Mouse (Mus musculus): ENCODE data around the gene Pabpn1l.

Gene Pabpn1l

DNA sequence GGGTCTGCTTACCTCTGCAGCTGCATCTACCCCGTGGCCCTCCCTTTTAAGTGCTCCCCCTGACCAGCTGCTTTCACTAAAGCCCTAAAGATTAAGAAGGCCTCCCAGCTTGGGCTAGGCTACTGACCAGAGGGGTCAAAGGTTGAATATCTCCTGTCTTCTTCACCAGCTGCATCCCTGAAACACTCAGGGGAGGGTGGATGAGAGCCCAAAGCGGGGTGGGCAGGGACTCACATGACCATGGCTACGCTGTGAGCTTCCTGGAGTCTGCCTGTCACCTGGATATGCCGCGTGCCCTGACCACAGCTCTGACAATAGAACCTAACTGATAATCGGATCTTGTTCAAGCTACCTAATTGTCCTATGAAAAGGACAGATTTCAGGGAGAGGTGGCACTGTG, at the start of gene Pabpn1l:
TSS of gene Pabpn1l (minus strand) at position 13 of the 400 bp plus-strand sequence.
- DNase-seq (ENCODE audit: low read depth, low spot score), result no peak

DNA sequence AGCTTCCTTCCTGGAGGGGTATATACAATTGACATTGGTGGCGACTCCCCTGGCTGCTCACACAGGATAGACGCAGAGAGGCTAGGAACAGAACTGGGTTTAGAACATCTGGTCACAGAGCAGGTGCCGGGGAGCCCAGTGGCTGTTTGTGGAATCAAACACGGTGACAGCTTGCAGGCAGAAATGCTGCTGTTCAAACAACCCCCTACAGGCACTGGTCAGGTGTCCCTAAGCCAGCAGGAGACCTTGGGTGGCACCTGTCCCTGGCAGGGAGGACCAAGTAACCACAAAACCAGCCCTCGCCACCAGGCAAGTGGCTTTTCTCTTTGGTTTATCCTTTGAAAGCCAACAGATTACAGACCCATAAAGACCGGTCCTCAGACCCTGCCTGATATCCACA, 49.4 kb upstream of the Pabpn1l start:
- DNase-seq (ENCODE audit: low read depth, low spot score), result no peak

DNA sequence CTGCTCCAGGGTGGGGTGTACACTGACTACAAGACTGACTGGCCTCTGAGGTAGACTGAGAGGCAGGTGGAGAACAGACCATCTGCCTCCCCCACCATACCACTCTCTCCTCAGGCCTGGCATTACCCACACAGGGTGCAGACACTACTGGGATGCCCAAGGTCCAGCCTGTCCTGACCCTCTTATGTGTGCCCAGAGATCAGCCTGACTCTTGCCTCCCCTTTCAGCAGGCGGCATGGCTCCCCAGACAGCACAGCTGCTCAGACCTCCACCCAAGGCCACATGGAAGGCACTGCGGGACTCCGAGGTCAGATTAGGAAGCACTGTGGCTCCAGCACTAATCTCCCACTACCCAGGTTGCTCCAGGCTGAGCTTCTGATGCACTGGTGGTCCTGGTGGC, 48.2 kb upstream of the Pabpn1l start:
- no peak for DNase-seq (ENCODE audit: low read depth, low spot score)

GRCm38 (mm10) chr8:122670001-122670400, 47.5 kb upstream of the Pabpn1l start:
- DNase-seq (ENCODE audit: low read depth, low spot score), result no peak

GRCm38 (mm10) chr8:122669370-122669769, 46.8 kb upstream of the Pabpn1l start:
- DNase-seq (ENCODE audit: low read depth, low spot score), result no peak

GRCm38 (mm10) chr8:122667854-122668253, 45.3 kb upstream of the Pabpn1l start:
- no peak for DNase-seq (ENCODE audit: low read depth, low spot score)

GRCm38 (mm10) chr8:122666827-122667226, 44.3 kb upstream of the Pabpn1l start:
- DNase-seq (ENCODE audit: low read depth, low spot score), result peak; percentile 82

- DNase-seq (ENCODE audit: low read depth, low spot score), result no peak
These were observed 43.8 kb upstream of the Pabpn1l start for GRCm38 (mm10) chr8:122666338-122666764.

DNA sequence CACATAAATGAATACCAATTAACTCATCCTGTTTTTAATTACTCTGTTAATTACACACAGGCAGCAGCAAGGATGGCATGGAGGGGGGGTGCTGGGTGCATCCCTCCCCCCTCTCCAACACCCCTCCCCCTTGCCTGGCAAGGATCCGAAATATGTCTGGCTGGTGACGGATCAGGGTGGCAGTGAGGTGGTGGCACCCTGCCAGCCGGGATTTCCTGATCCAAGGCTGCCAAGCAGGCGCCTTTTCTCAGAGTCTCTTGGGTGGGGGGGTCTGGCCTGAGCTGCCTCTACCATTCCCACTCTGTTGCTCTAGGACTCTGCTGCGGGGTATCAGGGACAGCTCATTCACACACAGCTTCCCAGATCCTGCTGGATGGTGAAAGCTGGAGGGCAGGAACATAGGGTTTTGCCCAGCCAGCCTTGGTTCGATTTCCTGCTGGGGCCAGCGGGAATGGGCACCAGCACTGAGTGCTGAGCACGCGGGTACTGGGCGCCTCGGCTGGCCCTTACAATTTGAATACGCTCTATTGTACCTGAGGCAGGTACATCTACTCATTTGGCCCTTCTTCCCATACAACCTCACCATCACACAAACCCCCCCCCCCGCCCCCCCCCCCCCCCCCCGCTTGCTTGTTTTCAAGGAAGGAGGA, 43.3 kb upstream of the Pabpn1l start:
- no peak for DNase-seq (ENCODE audit: low read depth, low spot score)

GRCm38 (mm10) chr8:122665221-122665620, 42.7 kb upstream of the Pabpn1l start:
- no peak for DNase-seq (ENCODE audit: low read depth, low spot score)

GRCm38 (mm10) chr8:122663670-122664069, 41.1 kb upstream of the Pabpn1l start:
- no peak for DNase-seq (ENCODE audit: low read depth, low spot score)

DNA sequence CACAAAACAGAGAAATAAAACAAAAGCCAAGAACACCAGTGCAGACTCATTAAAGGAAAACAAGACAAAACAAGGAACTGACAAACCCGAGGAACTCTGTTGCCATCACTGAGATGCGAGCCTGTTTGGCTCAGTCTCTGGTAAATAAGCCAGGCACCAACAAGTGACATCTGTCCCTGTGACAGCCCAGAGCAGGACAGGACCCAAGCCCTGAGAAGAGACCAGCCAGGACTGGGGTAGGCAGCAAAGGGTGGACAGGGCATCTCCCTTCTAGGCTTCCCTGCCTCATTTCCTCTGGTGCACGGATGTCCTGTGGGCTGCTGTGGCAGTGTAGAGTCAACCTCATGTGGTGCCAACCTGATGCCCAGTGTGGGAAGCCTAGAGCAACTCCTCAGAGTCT, 40.6 kb upstream of the Pabpn1l start:
- DNase-seq (ENCODE audit: low read depth, low spot score), result no peak

DNA sequence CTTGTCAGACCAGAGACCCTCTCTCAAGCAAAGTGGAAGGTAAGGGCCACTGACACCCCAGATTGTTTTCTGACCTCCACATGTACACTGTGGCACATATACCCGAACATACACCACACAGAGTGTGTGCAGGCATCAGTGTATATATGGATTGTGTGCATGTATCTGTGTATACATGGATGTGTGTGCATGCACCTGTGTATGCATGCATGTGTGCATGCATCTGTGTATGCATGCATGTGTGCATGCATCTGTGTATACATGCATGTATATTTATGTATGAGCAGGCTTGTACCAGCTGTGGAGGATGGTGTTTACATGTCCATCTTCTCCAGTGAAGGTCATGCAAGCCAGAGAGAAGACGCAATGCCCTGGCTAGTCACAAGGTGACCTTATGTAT, 39.4 kb upstream of the Pabpn1l start:
- DNase-seq (ENCODE audit: low read depth, low spot score), result no peak

GRCm38 (mm10) chr8:122661138-122661537, 38.6 kb upstream of the Pabpn1l start:
- no peak for DNase-seq (ENCODE audit: low read depth, low spot score)

DNA sequence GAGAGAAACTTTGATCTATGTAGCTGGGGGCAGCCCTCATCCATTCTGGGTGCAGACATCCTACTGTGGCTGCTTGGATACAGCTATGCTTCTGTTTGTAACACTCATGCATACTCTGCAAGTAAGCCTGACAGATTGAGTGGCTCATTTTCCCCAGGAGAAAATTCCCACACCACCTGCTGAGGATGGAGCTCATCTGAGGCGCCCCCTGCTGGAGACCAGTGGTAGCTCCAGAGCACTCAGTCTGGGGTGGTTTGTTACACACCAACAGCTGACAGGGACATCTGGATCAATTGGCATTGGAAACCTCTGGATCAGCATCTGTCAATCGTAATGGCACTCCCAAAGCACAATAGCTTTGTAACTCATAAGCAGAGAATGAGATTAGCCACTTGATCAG, 37.5 kb upstream of the Pabpn1l start:
- no peak for DNase-seq (ENCODE audit: low read depth, low spot score)

GRCm38 (mm10) chr8:122658807-122659160, 36.2 kb upstream of the Pabpn1l start:
- DNase-seq (ENCODE audit: low read depth, low spot score), result no peak

GRCm38 (mm10) chr8:122658149-122658806, 35.7 kb upstream of the Pabpn1l start:
- DNase-seq (ENCODE audit: low read depth, low spot score), result no peak

DNA sequence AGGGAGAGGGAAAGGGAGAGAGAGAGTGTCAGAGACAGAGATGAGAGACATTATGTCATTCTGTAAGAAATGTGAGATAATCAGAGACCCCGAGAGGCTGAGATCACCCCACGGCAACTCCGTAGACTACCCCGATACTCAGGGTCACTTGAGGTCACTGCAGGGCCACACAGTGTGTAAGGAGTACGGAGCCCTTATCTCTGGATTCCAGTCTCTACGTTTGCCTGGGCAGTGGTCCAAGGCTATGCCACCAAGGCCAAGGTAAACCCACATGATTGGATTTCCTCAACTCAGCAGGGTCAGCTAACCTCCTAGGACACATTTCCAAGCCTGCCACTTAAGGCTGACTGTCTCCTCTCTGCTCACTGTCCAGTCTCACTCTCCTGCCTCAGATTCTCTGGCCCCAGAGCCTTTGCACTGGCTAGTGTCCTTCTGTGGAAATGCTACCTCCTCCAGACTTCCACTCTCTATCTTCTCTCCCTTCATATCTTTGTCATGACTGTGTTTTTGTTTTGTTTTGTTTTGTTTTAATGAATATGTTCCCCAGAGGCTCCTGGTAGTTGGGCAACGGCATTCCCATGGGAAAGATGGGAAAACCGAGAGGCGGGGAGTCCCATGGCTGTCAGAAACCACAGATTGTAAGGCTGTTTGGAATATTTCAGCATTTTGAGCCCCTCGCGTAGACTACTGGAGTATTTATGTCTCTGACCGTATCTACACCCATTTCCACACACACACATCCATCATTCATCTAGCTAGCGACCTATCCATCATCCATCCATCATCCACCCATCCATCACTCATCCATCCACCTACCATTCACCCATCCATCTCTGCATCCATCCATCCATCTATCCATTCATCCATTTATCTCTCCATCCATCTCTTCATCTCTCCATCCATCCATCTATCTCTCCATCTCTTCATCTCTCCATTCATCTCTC, 33.8 kb upstream of the Pabpn1l start:
- DNase-seq (ENCODE audit: low read depth, low spot score), result no peak

DNA sequence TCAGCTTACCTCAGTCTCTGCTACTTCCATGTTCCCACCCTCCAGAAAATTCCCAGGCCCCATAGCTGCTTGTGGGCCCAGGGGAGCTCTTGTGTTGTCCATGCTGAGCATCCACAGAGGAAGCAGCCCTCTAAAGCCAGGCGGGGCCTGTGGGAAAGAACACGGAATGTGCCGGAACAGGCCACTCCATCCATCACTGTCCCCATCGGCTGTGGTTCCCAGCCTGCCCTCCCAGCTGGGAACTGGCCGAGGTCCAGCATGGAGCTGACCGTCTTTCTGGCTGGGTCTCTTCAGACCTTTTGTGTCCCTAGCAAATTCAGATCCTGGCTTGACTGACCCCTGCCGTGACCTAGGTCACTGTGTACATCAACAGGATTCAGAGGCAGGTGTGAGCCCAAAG, 32.2 kb upstream of the Pabpn1l start:
- DNase-seq (ENCODE audit: low read depth, low spot score), result no peak

GRCm38 (mm10) chr8:122652643-122653042, 30.1 kb upstream of the Pabpn1l start:
- DNase-seq (ENCODE audit: low read depth, low spot score), result no peak

GRCm38 (mm10) chr8:122651326-122651921, 28.9 kb upstream of the Pabpn1l start:
- no peak for DNase-seq (ENCODE audit: low read depth, low spot score)
